Mouse (Mus musculus): ENCODE results near the gene Six5. TPM values are rescaled to one million over a fixed set of nuclear protein-coding genes. Genes with fewer than 3 reads are reported as not detected.

Six5 gene
- polyA plus RNA-seq (2012; rRNA removed), result 6.8 and 9.3 TPM in 2 replicates

DNA sequence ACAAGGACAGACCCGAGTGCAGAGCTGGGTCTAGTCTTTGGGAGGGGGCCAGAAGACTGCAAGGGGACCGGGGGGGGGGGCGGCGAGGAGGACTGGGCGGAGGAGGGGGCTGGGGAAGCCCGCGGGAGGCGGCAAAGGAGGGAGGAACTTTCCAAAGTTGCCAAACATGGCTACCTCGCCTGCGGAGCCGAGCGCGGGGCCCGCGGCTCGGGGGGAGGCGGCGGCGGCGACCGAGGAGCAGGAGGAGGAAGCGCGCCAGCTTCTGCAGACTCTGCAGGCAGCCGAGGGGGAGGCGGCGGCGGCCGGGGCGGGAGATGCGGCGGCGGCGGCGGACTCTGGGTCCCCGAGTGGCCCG is at the start of gene Six5:
Gene Six5, plus strand, starts transcription at position 124 of the 355 bp plus-strand sequence.

DNA sequence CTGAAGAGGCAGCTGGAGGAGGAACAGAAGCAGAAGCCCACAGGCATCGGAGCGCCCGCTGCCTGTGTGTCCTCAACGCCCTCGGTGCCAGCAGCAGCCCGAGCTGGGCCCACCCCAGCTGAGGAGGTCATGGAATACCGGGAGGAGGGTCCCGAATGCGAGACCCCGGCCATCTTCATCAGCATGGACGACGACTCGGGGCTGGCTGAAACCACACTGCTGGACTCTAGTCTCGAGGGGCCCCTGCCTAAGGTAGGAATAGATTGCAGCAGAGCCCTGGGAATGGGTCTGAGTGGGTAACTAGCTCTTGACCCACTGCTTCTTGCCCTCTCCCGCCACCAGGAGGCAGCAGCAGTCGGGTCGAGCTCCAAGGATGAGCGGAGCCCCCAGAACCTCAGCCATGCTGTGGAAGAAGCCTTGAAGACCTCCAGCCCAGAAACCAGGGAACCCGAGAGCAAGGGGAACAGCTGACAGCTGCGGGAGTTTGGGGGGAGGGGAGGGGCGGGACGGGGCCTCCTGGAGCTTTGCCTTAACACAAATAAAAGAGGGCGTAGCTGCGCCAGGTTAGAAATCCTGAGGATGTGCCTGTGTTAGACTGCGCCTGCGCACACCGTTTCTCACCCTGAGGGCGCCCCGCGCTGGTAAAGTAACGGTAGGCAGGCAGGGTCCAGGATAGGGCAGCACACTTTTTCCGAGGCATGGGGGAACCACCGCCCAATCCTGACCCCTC is 40.2 kb upstream of the Six5 start, which contains the start of gene Rsph6a:
Gene Rsph6a, plus strand, starts transcription at position 644 of the 730 bp plus-strand sequence.

DNA sequence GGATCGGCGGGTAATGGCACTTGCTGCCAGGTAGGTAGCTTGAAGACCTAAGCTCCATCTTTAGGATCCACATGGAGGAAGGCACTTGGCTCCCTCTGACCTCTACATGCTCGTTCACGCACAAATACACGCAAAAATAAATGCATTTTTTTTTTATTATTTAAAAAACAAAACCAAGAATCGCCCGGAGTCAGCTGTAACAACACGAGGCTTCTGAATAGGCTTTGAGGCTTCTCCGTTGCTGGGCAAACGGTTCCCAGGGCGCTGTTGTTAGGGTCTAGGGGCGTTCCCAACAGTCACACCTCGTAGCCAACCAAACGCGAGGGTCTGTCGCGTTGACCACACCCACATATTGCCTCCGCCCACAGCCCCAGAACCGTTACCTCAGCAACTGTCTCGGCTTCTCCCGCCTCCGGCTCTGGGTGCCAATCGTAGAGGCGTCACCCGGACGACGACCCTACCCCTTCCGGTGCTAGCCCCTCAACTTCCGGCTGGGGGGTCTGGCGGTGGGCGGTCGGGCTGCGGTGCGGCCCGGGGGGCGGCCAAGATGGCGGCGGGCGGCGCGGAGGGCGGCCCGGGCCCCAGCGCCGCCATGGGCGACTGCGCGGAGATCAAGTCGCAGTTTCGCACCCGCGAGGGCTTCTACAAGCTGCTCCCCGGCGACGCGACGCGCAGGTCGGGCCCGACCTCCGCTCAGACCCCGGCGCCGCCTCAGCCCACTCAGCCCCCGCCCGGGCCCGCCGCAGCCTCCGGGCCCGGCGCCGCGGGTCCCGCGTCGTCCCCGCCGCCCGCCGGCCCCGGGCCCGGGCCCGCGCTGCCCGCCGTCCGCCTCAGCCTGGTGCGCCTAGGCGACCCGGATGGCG is 18.4 kb upstream of the Six5 start, which contains the start of gene Dmwd:
Gene Dmwd, plus strand, starts transcription at position 505 of the 863 bp plus-strand sequence.

DNA sequence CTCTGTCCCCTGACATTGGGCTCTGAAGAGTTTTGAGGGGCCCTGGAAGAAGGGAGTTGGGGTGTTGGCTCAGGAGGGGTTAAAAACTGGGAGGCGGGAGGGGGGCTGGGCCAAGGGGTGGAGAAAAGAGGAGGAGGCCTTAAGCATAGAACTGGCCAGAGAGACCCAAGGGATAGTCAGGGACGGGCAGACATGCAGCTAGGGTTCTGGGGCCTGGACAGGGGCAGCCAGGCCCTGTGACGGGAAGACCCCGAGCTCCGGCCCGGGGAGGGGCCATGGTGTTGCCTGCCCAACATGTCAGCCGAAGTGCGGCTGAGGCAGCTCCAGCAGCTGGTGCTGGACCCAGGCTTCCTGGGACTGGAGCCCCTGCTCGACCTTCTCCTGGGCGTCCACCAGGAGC is 10.7 kb upstream of the Six5 start, which contains the start of gene Dmpk:
Gene Dmpk, plus strand, starts transcription at position 149 of the 400 bp plus-strand sequence.

DNA sequence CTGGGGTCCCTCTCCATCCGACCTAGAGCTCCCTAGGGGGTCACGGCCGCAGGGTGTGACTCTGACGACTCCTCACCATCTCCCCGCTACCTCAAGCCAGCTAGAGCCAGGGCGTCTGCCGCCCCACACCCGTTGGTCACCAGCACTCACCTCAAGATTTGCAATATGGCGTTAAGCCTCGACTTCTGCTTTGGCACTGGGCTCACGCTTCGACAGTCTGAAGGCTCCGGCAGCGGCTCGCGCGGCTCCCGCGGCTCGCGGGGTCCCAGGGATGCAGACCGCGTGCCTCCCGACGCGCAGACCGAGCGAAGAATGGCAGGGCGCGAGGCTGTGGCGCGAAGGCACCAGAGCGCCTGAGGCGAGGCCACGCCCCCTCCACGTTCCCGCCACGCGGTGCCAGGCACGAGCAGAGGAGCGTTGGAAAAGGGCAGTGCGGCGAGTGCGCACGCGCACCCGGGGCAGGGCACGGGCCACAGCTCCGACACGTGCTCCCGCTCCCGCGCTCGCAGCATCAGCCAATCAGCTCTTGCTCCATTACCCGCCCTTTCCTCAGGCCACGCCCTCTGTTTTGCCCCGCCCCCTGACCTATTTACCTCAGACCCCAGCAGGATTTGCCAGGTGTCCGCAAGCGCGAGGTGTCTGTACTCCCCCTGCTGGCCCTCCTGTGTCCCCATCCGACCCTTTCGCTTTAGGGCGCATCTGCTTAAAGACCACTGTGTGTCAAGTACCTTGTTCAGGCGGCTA is 23.8 kb downstream of the Six5 start, which contains the start of gene Gm4969:
Gene Gm4969, minus strand, starts transcription at position 341 of the 744 bp plus-strand sequence.

GRCm38 (mm10) chr7:19119631-19120429 is 25.4 kb downstream of the Six5 start, which contains the start of gene Fbxo46:
Gene Fbxo46 (plus strand): TSS chr7:19119859.

Other genes with a start within 250 kb of the Six5 start
- 26.6 and 31.5 TPM in 2 replicates for gene Pglyrp1, start 223.3 kb upstream of the Six5 start, polyA plus RNA-seq (2012; rRNA removed)
- gene Ccdc61, start 184.2 kb upstream of the Six5 start, polyA plus RNA-seq (2012; rRNA removed), result 27.0 and 28.3 TPM in 2 replicates
- gene Nova2, start 168.7 kb upstream of the Six5 start, polyA plus RNA-seq (2012; rRNA removed), result 20.2 and 29.7 TPM in 2 replicates
- gene Nanos2, start 107.2 kb upstream of the Six5 start, polyA plus RNA-seq (2012; rRNA removed), result 2.3 TPM in 2 replicates
- 14.5 and 16.5 TPM in 2 replicates for gene Mypop, start 103.3 kb upstream of the Six5 start, polyA plus RNA-seq (2012; rRNA removed)
- 38.3 and 39.8 TPM in 2 replicates for gene Irf2bp1, start 90.5 kb upstream of the Six5 start, polyA plus RNA-seq (2012; rRNA removed)
- gene Foxa3, start 71.1 kb upstream of the Six5 start, polyA plus RNA-seq (2012; rRNA removed), result not detected in 2 replicates
- 66.8 and 73.9 TPM in 2 replicates for gene Sympk, start 70.2 kb upstream of the Six5 start, polyA plus RNA-seq (2012; rRNA removed)
- 0.23 and 0.32 TPM in 2 replicates for gene Rsph6a, start 39.9 kb upstream of the Six5 start, polyA plus RNA-seq (2012; rRNA removed)
- 168 and 184 TPM in 2 replicates for gene Dmwd, start 18.4 kb upstream of the Six5 start, polyA plus RNA-seq (2012; rRNA removed)
- 48.3 and 55.8 TPM in 2 replicates for gene Dmpk, start 10.7 kb upstream of the Six5 start, polyA plus RNA-seq (2012; rRNA removed)
- gene Gm4969, start 23.8 kb downstream of the Six5 start, polyA plus RNA-seq (2012; rRNA removed), result 14.5 and 14.6 TPM in 2 replicates
- 11.2 and 12.5 TPM in 2 replicates for gene Fbxo46, start 25.3 kb downstream of the Six5 start, polyA plus RNA-seq (2012; rRNA removed)
- 16.8 and 18.3 TPM in 2 replicates for gene Qpctl, start 54.7 kb downstream of the Six5 start, polyA plus RNA-seq (2012; rRNA removed)
- gene Snrpd2, start 55.1 kb downstream of the Six5 start, polyA plus RNA-seq (2012; rRNA removed), result 151 and 178 TPM in 2 replicates
- gene Gipr, start 71.5 kb downstream of the Six5 start, polyA plus RNA-seq (2012; rRNA removed), result 41.3 and 55.6 TPM in 2 replicates
- 65.5 and 68.9 TPM in 2 replicates for gene Eml2, start 81.8 kb downstream of the Six5 start, polyA plus RNA-seq (2012; rRNA removed)
- gene Gpr4, start 117.9 kb downstream of the Six5 start, polyA plus RNA-seq (2012; rRNA removed), result 6.0 and 6.8 TPM in 2 replicates
- 25.6 and 26.6 TPM in 2 replicates for gene Opa3, start 133.7 kb downstream of the Six5 start, polyA plus RNA-seq (2012; rRNA removed)
- 65.0 and 68.3 TPM in 2 replicates for gene Vasp, start 177.2 kb downstream of the Six5 start, polyA plus RNA-seq (2012; rRNA removed)
- 1.6 and 2.0 TPM in 2 replicates for gene Ppm1n, start 185.5 kb downstream of the Six5 start, polyA plus RNA-seq (2012; rRNA removed)
- gene Rtn2, start 188.0 kb downstream of the Six5 start, polyA plus RNA-seq (2012; rRNA removed), result 155 and 161 TPM in 2 replicates
- 0.25 and 0.71 TPM in 2 replicates for gene Fosb, start 215.5 kb downstream of the Six5 start, polyA plus RNA-seq (2012; rRNA removed)